Mouse (Mus musculus): ENCODE results near the gene Acvr1b. TPM values are rescaled to one million over a fixed set of nuclear protein-coding genes. Genes with fewer than 3 reads are reported as not detected.

Acvr1b gene
- polyA plus RNA-seq, 1 experiment = 54.5 TPM

DNA sequence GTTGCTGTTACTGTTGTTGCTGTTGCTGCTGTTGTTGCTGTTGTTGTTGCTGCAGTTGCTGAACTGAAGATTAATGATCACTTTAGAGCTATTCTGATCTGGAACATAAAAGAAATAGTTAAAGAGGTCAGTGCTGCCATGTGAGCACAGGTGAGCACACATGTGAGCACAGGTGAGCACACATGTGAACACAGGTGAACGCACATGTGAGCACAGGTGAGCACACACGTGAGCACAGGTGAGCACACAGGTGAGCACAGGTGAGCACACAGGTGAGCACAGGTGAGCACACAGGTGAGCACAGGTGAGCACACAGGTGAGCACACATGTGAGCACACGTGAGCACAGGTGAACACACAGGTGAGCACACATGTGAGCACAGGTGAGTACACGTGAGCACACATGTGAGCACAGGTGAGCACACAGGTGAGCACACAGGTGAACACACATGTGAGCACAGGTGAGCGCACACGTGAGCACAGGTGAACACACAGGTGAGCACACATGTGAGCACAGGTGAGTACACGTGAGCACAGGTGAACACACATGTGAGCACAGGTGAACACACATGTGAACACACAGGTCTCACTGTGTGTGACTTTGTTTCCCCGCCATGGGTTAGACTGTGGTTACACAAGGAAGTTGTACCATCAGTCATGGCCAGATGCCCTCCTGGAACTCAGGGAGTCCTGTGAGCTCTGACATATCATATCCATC is 22.4 kb downstream of the Acvr1b start:
- Histone ChIP-seq H3K27ac (ENCODE audit: insufficient read depth, low read length) (no peak overlapping the region), H3K4me3 (replicated peaks; ENCODE audit: insufficient read depth, low read depth, low read length) (no peak overlapping the region), H3K27me3 (ENCODE audit: control insufficient read depth, insufficient read depth, low read length) (no peaks in the 10 kb centered on the region), H3K4me1 (ENCODE audit: control insufficient read depth, insufficient read depth, low read length) (peaks cover 21% of the 10 kb centered on the region)
- DNase-seq = no peak
- 92% methylated on average over 8 of the region's 8 CpGs for WGBS
- no peak for TF ChIP-seq POLR2A (IDR thresholded peaks at IDR 0.05; ENCODE audit: borderline replicate concordance, insufficient read depth, low read length)

DNA sequence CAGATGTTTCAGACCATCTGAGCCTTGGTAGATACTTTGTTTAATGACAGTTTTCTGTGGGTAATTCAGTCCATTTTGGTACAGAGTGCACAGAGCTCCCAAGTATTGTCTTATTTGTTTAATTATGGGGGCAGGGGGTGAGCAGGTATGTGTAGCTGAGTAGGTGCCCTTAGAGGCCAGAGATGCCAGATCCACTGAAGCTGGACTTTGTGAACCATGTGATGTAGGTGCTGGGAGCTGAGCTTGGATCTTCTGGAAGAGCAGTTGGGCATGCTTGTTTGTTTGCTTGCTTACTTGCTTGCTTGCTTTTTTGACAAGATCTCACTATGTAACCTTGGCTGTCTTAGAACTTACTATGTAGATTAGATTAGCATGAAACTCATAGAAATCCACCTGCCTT is 23.1 kb downstream of the Acvr1b start:
- Histone ChIP-seq H3K4me3 (replicated peaks; ENCODE audit: insufficient read depth, low read depth, low read length) (no peak overlapping the region), H3K4me1 (ENCODE audit: control insufficient read depth, insufficient read depth, low read length) (peaks cover 20% of the 10 kb centered on the region), H3K27me3 (ENCODE audit: control insufficient read depth, insufficient read depth, low read length) (no peaks in the 10 kb centered on the region), H3K27ac (ENCODE audit: insufficient read depth, low read length) (no peak overlapping the region)
- TF ChIP-seq POLR2A (IDR thresholded peaks at IDR 0.05; ENCODE audit: borderline replicate concordance, insufficient read depth, low read length) (no peak), CTCF (IDR thresholded peaks at IDR 0.05; ENCODE audit: borderline replicate concordance, insufficient read depth, low read depth, low read length) (no peak)
- no peak for DNase-seq

DNA sequence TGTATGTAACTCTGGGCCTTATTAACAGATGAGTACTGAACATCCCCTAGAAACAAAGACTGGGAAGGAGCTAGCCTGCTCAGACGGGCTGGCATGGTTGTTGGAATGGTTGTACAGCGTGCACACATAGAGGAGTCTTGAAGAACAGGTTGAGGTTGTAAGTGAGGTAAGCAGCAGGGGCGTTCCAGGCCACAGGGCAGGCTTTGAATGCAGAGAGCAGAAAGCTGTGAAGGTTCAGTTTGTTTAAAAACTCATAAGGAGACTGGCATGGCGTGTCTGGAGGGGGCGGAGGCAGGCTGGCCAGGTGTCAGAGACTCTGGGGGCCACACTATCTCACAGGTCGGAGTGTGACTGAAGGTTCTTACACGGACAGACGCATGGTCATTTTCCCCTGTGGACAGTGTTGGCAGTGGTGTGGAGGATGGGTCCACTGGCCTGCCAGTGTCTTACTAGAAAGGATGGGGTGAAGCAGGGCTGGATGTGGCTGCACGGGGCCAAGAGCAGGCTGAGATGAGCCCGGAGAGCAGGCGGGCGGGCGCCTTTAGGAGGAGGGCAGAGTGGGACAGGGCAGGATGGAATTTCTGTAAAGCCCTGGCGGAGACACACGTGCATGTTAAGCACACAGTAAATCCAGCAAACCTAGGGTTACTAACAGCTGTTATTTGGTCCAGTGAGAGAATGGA is 23.8 kb downstream of the Acvr1b start:
- no peak for DNase-seq
- no peak overlapping the region for H3K27ac ChIP-seq (ENCODE audit: insufficient read depth, low read length)
- TF ChIP-seq POLR2A (IDR thresholded peaks at IDR 0.05; ENCODE audit: borderline replicate concordance, insufficient read depth, low read length) (no peak), CTCF (IDR thresholded peaks at IDR 0.05; ENCODE audit: borderline replicate concordance, insufficient read depth, low read depth, low read length) (no peak)
- no peaks in the 10 kb centered on the region for H3K27me3 ChIP-seq (ENCODE audit: control insufficient read depth, insufficient read depth, low read length)
- 83% methylated on average over 15 of the region's 15 CpGs for WGBS
- no peak overlapping the region for H3K4me3 ChIP-seq (replicated peaks; ENCODE audit: insufficient read depth, low read depth, low read length)
- peaks cover 21% of the 10 kb centered on the region for H3K4me1 ChIP-seq (ENCODE audit: control insufficient read depth, insufficient read depth, low read length)

DNA sequence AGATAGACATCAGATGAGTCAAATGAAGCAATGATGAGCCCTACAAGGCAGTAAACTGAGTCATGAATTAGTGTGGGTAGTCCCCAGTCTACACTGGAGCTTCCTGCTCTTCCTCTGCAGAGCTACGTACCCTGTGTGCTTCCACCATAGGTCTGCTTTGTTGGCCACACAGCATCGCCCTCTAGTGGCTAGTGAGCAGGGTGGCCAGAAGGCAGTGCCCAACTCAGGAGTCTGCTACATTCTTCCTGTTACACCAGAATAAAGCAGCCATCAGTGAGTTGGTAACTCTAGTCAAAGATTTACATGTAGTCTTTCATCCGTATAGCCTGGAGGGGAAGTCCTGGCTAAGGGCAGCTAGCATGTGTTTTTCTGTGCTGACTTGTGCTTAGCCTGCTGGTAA is 24.4 kb downstream of the Acvr1b start:
- peak; percentile 66 to 68 for DNase-seq
- TF ChIP-seq CTCF (IDR thresholded peaks at IDR 0.05; ENCODE audit: borderline replicate concordance, insufficient read depth, low read depth, low read length) = peak; percentile 91
- TF ChIP-seq POLR2A (IDR thresholded peaks at IDR 0.05; ENCODE audit: borderline replicate concordance, insufficient read depth, low read length) = no peak
- WGBS = 19% methylated on average over 3 of the region's 3 CpGs

DNA sequence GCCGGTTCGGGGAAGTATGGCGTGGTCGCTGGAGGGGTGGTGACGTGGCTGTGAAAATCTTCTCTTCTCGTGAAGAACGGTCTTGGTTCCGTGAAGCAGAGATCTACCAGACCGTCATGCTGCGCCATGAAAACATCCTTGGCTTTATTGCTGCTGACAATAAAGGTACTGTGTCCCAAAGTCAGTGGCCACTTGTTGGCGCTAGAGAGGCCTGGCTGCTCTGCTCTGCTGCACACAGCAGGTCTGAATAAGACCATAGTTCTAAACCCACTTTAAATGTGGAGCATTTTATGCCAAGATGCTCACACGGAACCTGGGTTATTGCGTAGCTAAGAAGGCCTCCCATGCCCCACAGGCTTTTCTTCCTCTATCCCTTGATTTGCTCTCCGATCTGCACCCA is 25.0 kb downstream of the Acvr1b start:
- 83% methylated on average over 14 of the region's 14 CpGs for WGBS
- peaks cover 11% of the 10 kb centered on the region for H3K4me1 ChIP-seq (ENCODE audit: control insufficient read depth, insufficient read depth, low read length)
- H3K27ac ChIP-seq (ENCODE audit: insufficient read depth, low read length) = no peak overlapping the region
- H3K4me3 ChIP-seq (replicated peaks; ENCODE audit: insufficient read depth, low read depth, low read length) = no peak overlapping the region
- TF ChIP-seq CTCF (IDR thresholded peaks at IDR 0.05; ENCODE audit: borderline replicate concordance, insufficient read depth, low read depth, low read length) (peak; percentile 39; the same call in 1 of the 2 replicates), POLR2A (IDR thresholded peaks at IDR 0.05; ENCODE audit: borderline replicate concordance, insufficient read depth, low read length) (no peak)
- H3K27me3 ChIP-seq (ENCODE audit: control insufficient read depth, insufficient read depth, low read length) = no peaks in the 10 kb centered on the region
- DNase-seq = no peak

More for the DNA sequence above, 24.4 kb downstream of the Acvr1b start:
- no peak overlapping the region for H3K4me3 ChIP-seq (replicated peaks; ENCODE audit: insufficient read depth, low read depth, low read length)
- no peaks in the 10 kb centered on the region for H3K27me3 ChIP-seq (ENCODE audit: control insufficient read depth, insufficient read depth, low read length)
- no peak overlapping the region for H3K27ac ChIP-seq (ENCODE audit: insufficient read depth, low read length)
- H3K4me1 ChIP-seq (ENCODE audit: control insufficient read depth, insufficient read depth, low read length) = peaks cover 15% of the 10 kb centered on the region

DNA sequence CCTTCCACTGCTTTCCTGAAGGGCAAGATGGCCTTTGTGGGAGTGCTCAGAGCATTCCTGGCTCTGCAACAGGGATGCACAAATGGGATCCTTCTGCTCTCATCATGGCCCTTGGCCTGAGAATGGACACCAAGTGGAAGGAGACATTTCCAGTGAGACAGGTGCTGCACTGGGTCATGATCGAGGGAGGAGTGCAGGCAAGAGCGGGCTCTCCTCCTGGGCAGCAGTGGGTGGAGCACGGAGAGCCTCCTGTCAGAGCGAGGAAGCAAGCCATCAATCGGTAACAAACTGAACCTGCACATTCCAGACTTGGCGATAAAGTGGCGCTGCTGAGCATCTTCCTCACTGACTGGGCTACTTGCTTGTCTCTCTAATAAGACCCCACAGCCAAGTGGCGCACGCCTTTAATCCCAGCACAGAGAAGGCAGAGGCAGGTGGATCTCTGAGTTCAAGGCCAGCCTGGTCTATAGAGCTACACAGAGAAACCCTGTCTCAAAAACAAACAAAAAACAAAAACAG is 27.0 kb downstream of the Acvr1b start:
- DNase-seq = peak in 1 of 2 experiments; percentile 60
- Histone ChIP-seq H3K27me3 (ENCODE audit: control insufficient read depth, insufficient read depth, low read length) (no peaks in the 10 kb centered on the region), H3K4me1 (ENCODE audit: control insufficient read depth, insufficient read depth, low read length) (peaks cover 11% of the 10 kb centered on the region), H3K27ac (ENCODE audit: insufficient read depth, low read length) (peak overlapping the region; percentile 5; the same call in 1 of the 2 replicates), H3K4me3 (replicated peaks; ENCODE audit: insufficient read depth, low read depth, low read length) (no peak overlapping the region)
- TF ChIP-seq CTCF (IDR thresholded peaks at IDR 0.05; ENCODE audit: borderline replicate concordance, insufficient read depth, low read depth, low read length) (no peak), POLR2A (IDR thresholded peaks at IDR 0.05; ENCODE audit: borderline replicate concordance, insufficient read depth, low read length) (no peak)
- WGBS = 53% methylated on average over 9 of the region's 9 CpGs

DNA sequence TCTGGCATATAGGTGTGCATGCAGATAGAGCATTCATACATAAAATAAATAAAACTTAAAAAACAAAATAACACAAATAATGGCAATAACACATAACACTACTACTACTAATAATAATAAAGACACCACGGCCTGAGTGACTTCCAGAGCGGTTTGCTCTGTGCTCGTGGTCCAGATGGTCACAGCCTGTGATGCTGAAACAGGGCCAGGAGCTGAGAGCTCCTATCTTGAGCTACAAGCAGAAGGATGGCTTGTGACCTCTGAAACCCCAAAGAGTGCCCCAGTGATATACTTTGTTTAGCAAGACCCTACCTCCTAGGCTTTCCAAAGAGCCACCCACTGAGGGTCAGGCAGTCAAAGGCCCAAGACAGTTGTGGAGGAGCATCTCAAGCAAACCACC is 27.5 kb downstream of the Acvr1b start:
- no peak overlapping the region for H3K4me3 ChIP-seq (replicated peaks; ENCODE audit: insufficient read depth, low read depth, low read length)
- whole genome bisulfite sequencing = 9% methylated on average over 3 of the region's 3 CpGs
- no peaks in the 10 kb centered on the region for H3K27me3 ChIP-seq (ENCODE audit: control insufficient read depth, insufficient read depth, low read length)
- H3K4me1 ChIP-seq (ENCODE audit: control insufficient read depth, insufficient read depth, low read length) = peaks cover 11% of the 10 kb centered on the region
- peak; percentile 72 to 83 for DNase-seq
- H3K27ac ChIP-seq (ENCODE audit: insufficient read depth, low read length) = 0 out of 2 replicates have a peak overlapping the region, but pooled peaks have one; percentile 8
- TF ChIP-seq POLR2A (IDR thresholded peaks at IDR 0.05; ENCODE audit: borderline replicate concordance, insufficient read depth, low read length) (no peak), CTCF (IDR thresholded peaks at IDR 0.05; ENCODE audit: borderline replicate concordance, insufficient read depth, low read depth, low read length) (no peak)

DNA sequence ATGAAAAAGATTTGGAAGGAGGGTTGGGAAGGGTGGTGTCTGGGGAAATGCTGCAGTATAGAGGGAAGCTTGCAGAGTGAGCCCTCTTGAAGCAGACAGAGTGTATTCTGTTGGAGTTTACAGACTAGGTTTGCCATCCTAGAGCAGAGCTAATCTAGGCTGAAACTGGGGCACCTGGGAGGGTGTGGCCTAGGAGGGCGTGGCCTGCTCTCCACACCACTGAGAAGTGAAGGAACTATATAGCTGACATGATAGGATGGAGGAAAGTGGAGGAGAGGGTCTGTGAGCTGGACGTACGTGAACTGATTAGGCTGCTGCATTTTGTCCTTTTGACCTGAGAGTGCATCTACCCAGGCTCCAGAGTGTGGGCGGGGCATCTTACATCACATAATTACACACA is 29.8 kb downstream of the Acvr1b start:
- Histone ChIP-seq H3K27ac (ENCODE audit: insufficient read depth, low read length) (no peak overlapping the region), H3K27me3 (ENCODE audit: control insufficient read depth, insufficient read depth, low read length) (no peaks in the 10 kb centered on the region), H3K4me1 (ENCODE audit: control insufficient read depth, insufficient read depth, low read length) (peaks cover 11% of the 10 kb centered on the region), H3K4me3 (replicated peaks; ENCODE audit: insufficient read depth, low read depth, low read length) (no peak overlapping the region)
- DNase-seq = no peak
- 90% methylated on average over 4 of the region's 4 CpGs for WGBS
- TF ChIP-seq POLR2A (IDR thresholded peaks at IDR 0.05; ENCODE audit: borderline replicate concordance, insufficient read depth, low read length) = no peak
- no peak for TF ChIP-seq CTCF (IDR thresholded peaks at IDR 0.05; ENCODE audit: borderline replicate concordance, insufficient read depth, low read depth, low read length)
